Comparison of ENCODE assay signal across 9 mouse cellular contexts in genomic region chr7:16639028-16639427, GRCm38 (mm10). TPM values are rescaled to one million over a fixed set of nuclear protein-coding genes. Genes with fewer than 3 reads are reported as not detected.
DNase-seq lines count a peak whose midpoint lies in the region; ATAC-seq and TF ChIP-seq lines count a peak whose summit lies in the region.
"Had no signal": no experiment of that assay in that cellular context is flagged by ENCODE, and none has a peak within 500 bp of the region (broad histone marks: within the 10 kb centered on the region; RNA-seq: fewer than 3 reads in every experiment).

No protein-coding gene starts in this region.

- H3K27me3 ChIP-seq in kidney, adult 2 months (replicated peaks; ENCODE audit: control insufficient read depth, insufficient read depth, low read length): no peaks in the 10 kb centered on the region
- H3K27me3 ChIP-seq in kidney, embryonic 15.5 days: no peaks in the 10 kb centered on the region

- no peak overlapping the region for H3K4me2 ChIP-seq in kidney, embryonic 15.5 days

- ATAC-seq in kidney, embryonic 15.5 days (replicated peaks; ENCODE audit: low FRiP score): no peak
- no peak for ATAC-seq in activated CD4-positive, CD25-positive, alpha-beta regulatory T cell, adult 4 months

- WGBS in kidney, adult 2 months: 45% methylated on average over 3 of the region's 3 CpGs
- 61% methylated on average over 3 of the region's 3 CpGs for WGBS in kidney, embryonic 15.5 days

- no peak overlapping the region for H3K9ac ChIP-seq in kidney, embryonic 15.5 days

- no peak overlapping the region for H3K27ac ChIP-seq in kidney, adult 2 months (ENCODE audit: insufficient read depth, low read depth, low read length)
- H3K27ac ChIP-seq in kidney, embryonic 15.5 days: no peak overlapping the region

- no peaks in the 10 kb centered on the region for H3K4me1 ChIP-seq in kidney, adult 2 months (ENCODE audit: control insufficient read depth, insufficient read depth, low read length)
- 0 out of 2 replicates have a peak, but pooled peaks cover under 1% of the 10 kb centered on the region for H3K4me1 ChIP-seq in kidney, embryonic 15.5 days

- no peak for TF ChIP-seq POLR2A in kidney, adult 2 months (IDR thresholded peaks at IDR 0.05; ENCODE audit: low read depth, low read length)

- no peaks in the 10 kb centered on the region for H3K9me3 ChIP-seq in kidney, embryonic 15.5 days (replicated peaks)

- no peak for TF ChIP-seq CTCF in kidney, adult 2 months (conservative IDR thresholded peaks at IDR 0.05; ENCODE audit: insufficient read depth, insufficient read length, low read depth, low read length)

- DNase-seq in kidney, adult 2 months: peak; percentile 75
- peak; percentile 86 for DNase-seq in MN1 (ENCODE audit: low spot score)
- peak; percentile 65 to 80 for DNase-seq in cerebellum, postnatal 25 days
- DNase-seq in kidney, adult 9 months: peak; percentile 39
- DNase-seq in spleen, postnatal 4 days (ENCODE audit: low spot score in 2 of 2): no peak
- no peak for DNase-seq in frontal cortex, postnatal 36 days (ENCODE audit: low spot score in 2 of 2)

- H3K36me3 ChIP-seq in kidney, adult 2 months (ENCODE audit: control insufficient read depth, insufficient read depth, low read length): no peaks in the 10 kb centered on the region
- H3K36me3 ChIP-seq in kidney, embryonic 15.5 days: no peaks in the 10 kb centered on the region

- no peak overlapping the region for H3K4me3 ChIP-seq in kidney, adult 2 months (ENCODE audit: insufficient read depth, low read depth, low read length)
- no peak overlapping the region for H3K4me3 ChIP-seq in kidney, embryonic 15.5 days (replicated peaks)

RNA-seq across cellular contexts. Expression of gene Arhgap35, which starts 24.2 kb away (rescaled TPM):
- polyA plus RNA-seq in kidney, adult 2 months (2012; rRNA removed): 25.7 and 28.6 TPM in 2 replicates
- 16.8 and 18.2 TPM in 2 replicates for polyA plus RNA-seq in kidney, embryonic 15.5 days (2015; fragmentation: Nextera tagmentation; extraction: Ambion mirVana)
- 1 to 10 TPM; 2.1 to 2.2 TPM for polyA plus RNA-seq in activated CD4-positive, CD25-positive, alpha-beta regulatory T cell, adult 4 months (2017; shearing (Covaris generic))

RNA-seq across cellular contexts. Expression of gene Ceacam15, which starts 36.5 kb away (rescaled TPM):
- not detected in 2 replicates for polyA plus RNA-seq in kidney, adult 2 months (2012; rRNA removed)
- polyA plus RNA-seq in kidney, embryonic 15.5 days (2015; fragmentation: Nextera tagmentation; extraction: Ambion mirVana): not detected in 2 replicates
- polyA plus RNA-seq in activated CD4-positive, CD25-positive, alpha-beta regulatory T cell, adult 4 months (2017; shearing (Covaris generic)): under 1 TPM in 1 of 2 experiments, not detected in 1; 0.32 TPM
- polyA plus RNA-seq: intestine, embryonic 14.5 days had no signal

Comparison
In these comparisons a context has a peak if more than half of its experiments do, and no peak if none do; other contexts are left out.
1. DNase-seq: peak in kidney, adult 2 months (single experiment), MN1 (single experiment), cerebellum, postnatal 25 days (2 of 2) and kidney, adult 9 months (single experiment); none in spleen, postnatal 4 days (0 of 2) and frontal cortex, postnatal 36 days (0 of 2).